Mouse (Mus musculus): ENCODE results near the gene Chek2.
A peak's percentile ranks its signal among the peaks of the same experiment; 100 is the strongest.

DNA sequence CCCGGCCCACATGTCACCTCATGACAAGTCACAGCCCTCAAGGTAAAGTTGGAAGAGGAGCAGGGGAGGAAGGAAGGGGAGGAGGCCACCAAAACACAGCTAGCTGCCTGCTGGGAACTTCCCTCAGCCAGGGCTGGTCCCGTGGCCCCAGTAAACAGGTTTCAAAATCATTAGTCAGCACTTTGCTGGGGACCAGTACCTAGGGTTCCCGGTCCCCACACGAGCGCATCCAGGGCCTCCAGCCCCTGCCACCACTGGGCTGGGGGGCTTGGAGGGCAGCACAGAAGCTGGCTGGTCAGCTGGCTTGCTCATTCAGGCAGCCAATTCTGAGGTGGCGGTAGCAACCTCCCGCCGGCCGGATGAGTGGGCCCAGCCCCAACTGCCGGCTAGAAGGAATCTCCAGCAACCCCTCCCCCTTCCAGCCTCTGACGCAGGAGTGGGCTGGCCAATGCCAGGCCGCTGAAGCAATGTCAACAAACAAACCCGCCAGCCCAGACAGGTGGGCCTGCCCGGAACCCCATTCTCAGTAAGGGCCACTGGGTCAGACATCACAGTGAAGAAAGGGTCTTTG lies 31.6 kb upstream of the Chek2 start:
- TF ChIP-seq EP300 (IDR thresholded peaks at IDR 0.05; ENCODE audit: low read depth), result peak; percentile 28
- no peak for TF ChIP-seq CTCF (IDR thresholded peaks at IDR 0.05; ENCODE audit: low read depth)

Data from liver, embryonic 14.5 days (tissue).